11 mouse cellular contexts compared by ENCODE assay signal in genomic region chr11:73014831-73015344, GRCm38 (mm10). TPM values are rescaled to one million over a fixed set of nuclear protein-coding genes. Genes with fewer than 3 reads are reported as not detected.
DNase-seq lines count a peak whose midpoint lies in the region; ATAC-seq and TF ChIP-seq lines count a peak whose summit lies in the region.
"Had no signal": no experiment of that assay in that cellular context is flagged by ENCODE, and none has a peak within 500 bp of the region (broad histone marks: within the 10 kb centered on the region; RNA-seq: fewer than 3 reads in every experiment).

No protein-coding gene starts in this region.

- H3K27ac ChIP-seq in liver, adult 2 months (replicated peaks; ENCODE audit: insufficient read depth, low read depth, low read length), result no peak overlapping the region
- no peak overlapping the region for H3K27ac ChIP-seq in forebrain, embryonic 14.5 days (ENCODE audit: low read depth, low read length)

- ATAC-seq in forebrain, embryonic 14.5 days, result no peak
- ATAC-seq: midbrain, embryonic 16.5 days had no signal

- peaks cover 6% of the 10 kb centered on the region for H3K27me3 ChIP-seq in liver, adult 2 months (ENCODE audit: control insufficient read depth, insufficient read depth, low read length)
- peaks cover 8% of the 10 kb centered on the region for H3K27me3 ChIP-seq in forebrain, embryonic 14.5 days (replicated peaks; ENCODE audit: control insufficient read depth, insufficient read depth, low read length)

- H3K4me2 ChIP-seq in forebrain, embryonic 14.5 days (ENCODE audit: low read length), result no peak overlapping the region
- H3K4me2 ChIP-seq: heart, embryonic 12.5 days; liver, embryonic 11.5 days had no signal

- no peak for TF ChIP-seq POLR2A in liver, adult 2 months (IDR thresholded peaks at IDR 0.05; ENCODE audit: extremely low read depth, insufficient read depth, low read length)

- no peak overlapping the region for H3K4me3 ChIP-seq in liver, adult 2 months (ENCODE audit: insufficient read depth, low read depth, low read length)
- H3K4me3 ChIP-seq in forebrain, embryonic 14.5 days (ENCODE audit: low read depth, low read length), result no peak overlapping the region
- H3K4me3 ChIP-seq: heart, embryonic 12.5 days had no signal

- H3K36me3 ChIP-seq in liver, adult 2 months (ENCODE audit: control insufficient read depth, insufficient read depth, low read length), result no peaks in the 10 kb centered on the region
- no peaks in the 10 kb centered on the region for H3K36me3 ChIP-seq in forebrain, embryonic 14.5 days (ENCODE audit: control insufficient read depth, insufficient read depth, low read length)
- H3K36me3 ChIP-seq: heart, embryonic 12.5 days had no signal

- no peak overlapping the region for H3K9ac ChIP-seq in liver, adult 2 months (ENCODE audit: low read depth, low read length)
- H3K9ac ChIP-seq in forebrain, embryonic 14.5 days (ENCODE audit: low read length), result no peak overlapping the region
- H3K9ac ChIP-seq: heart, embryonic 12.5 days had no signal

- peak; percentile 59 for DNase-seq in adrenal gland, postnatal 14 days
- DNase-seq in adrenal gland, postnatal 25 days, result no peak
- DNase-seq in liver, adult 2 months (ENCODE audit: extremely low read depth, low read depth, low spot score), result peak; percentile 10
- DNase-seq in liver, result no peak
- peak; percentile 83 for DNase-seq in kidney, postnatal 36 days
- peak; percentile 66 to 71 for DNase-seq in thymus, adult 18-20 months
- no peak for DNase-seq in forebrain, embryonic 14.5 days (ENCODE audit: low spot score)
- no peak for DNase-seq in retina, embryonic 14.5 days (ENCODE audit: low spot score)

- no peaks in the 10 kb centered on the region for H3K9me3 ChIP-seq in forebrain, embryonic 14.5 days (replicated peaks; ENCODE audit: control insufficient read depth, low read length)
- H3K9me3 ChIP-seq: heart, embryonic 12.5 days had no signal

- H3K4me1 ChIP-seq in liver, adult 2 months (ENCODE audit: control insufficient read depth, insufficient read depth, low read length), result 0 out of 2 replicates have a peak, but pooled peaks cover 5% of the 10 kb centered on the region
- no peaks in the 10 kb centered on the region for H3K4me1 ChIP-seq in forebrain, embryonic 14.5 days (ENCODE audit: control insufficient read depth, insufficient read depth, low read length)

- TF ChIP-seq CTCF in liver, adult 2 months (IDR thresholded peaks at IDR 0.05; ENCODE audit: low read depth, low read length), result no peak

- H3K79me2 ChIP-seq in liver, adult 2 months (ENCODE audit: control insufficient read depth, insufficient read depth, low read length), result no peaks in the 10 kb centered on the region

- 79% methylated on average over 4 of the region's 4 CpGs for WGBS in liver, adult 2 months
- 74% methylated on average over 4 of the region's 4 CpGs for WGBS in forebrain, embryonic 14.5 days

RNA-seq across cellular contexts. Expression of gene Camkk1, which starts 3.9 kb away (rescaled TPM):
- total RNA-seq in adrenal gland, postnatal 14 days (2021), result 1.3 and 1.5 TPM in 2 replicates
- total RNA-seq in adrenal gland, postnatal 25 days (2021), result 2.6 and 3.1 TPM in 2 replicates
- 0.28 and 0.54 TPM in 2 replicates for total RNA-seq in liver, adult 2 months (2014; rRNA removed)
- 0.12 and 0.24 TPM in 2 replicates for polyA plus RNA-seq in liver, adult 2 months (2012; rRNA removed)
- 8.0 and 10.8 TPM in 2 replicates for polyA plus RNA-seq in forebrain, embryonic 14.5 days (2014; fragmentation: Nextera tagmentation; extraction: Ambion mirVana)

RNA-seq across cellular contexts. Expression of gene P2rx1, which starts 16.0 kb away (rescaled TPM):
- 0.98 and 1.2 TPM in 2 replicates for total RNA-seq in adrenal gland, postnatal 14 days (2021)
- total RNA-seq in adrenal gland, postnatal 25 days (2021), result 0.15 TPM in 1 of 2 replicates, not detected in the other
- 0.28 and 0.34 TPM in 2 replicates for total RNA-seq in liver, adult 2 months (2014; rRNA removed)
- polyA plus RNA-seq in liver, adult 2 months (2012; rRNA removed), result 0.11 and 0.12 TPM in 2 replicates
- 0.53 and 0.57 TPM in 2 replicates for polyA plus RNA-seq in forebrain, embryonic 14.5 days (2014; fragmentation: Nextera tagmentation; extraction: Ambion mirVana)

RNA-seq across cellular contexts. Expression of gene Ncbp3, which starts 32.7 kb away (rescaled TPM):
- 9.2 and 10.9 TPM in 2 replicates for total RNA-seq in adrenal gland, postnatal 14 days (2021)
- 10.8 and 15.1 TPM in 2 replicates for total RNA-seq in adrenal gland, postnatal 25 days (2021)
- total RNA-seq in liver, adult 2 months (2014; rRNA removed), result 3.7 and 3.8 TPM in 2 replicates
- polyA plus RNA-seq in liver, adult 2 months (2012; rRNA removed), result 1.3 TPM in 2 replicates
- 5.7 and 6.5 TPM in 2 replicates for polyA plus RNA-seq in forebrain, embryonic 14.5 days (2014; fragmentation: Nextera tagmentation; extraction: Ambion mirVana)

RNA-seq across cellular contexts. Expression of gene Atp2a3, which starts 53.9 kb away (rescaled TPM):
- 10.8 and 25.5 TPM in 2 replicates for total RNA-seq in adrenal gland, postnatal 14 days (2021)
- 5.4 and 6.3 TPM in 2 replicates for total RNA-seq in adrenal gland, postnatal 25 days (2021)
- 0.46 and 1.3 TPM in 2 replicates for total RNA-seq in liver, adult 2 months (2014; rRNA removed)
- polyA plus RNA-seq in liver, adult 2 months (2012; rRNA removed), result 1.8 and 2.8 TPM in 2 replicates
- 0.43 and 0.74 TPM in 2 replicates for polyA plus RNA-seq in forebrain, embryonic 14.5 days (2014; fragmentation: Nextera tagmentation; extraction: Ambion mirVana)

Comparison
In these comparisons a context has a peak if more than half of its experiments do, and no peak if none do; other contexts are left out.
1. DNase-seq: peak in adrenal gland, postnatal 14 days (single experiment), liver, adult 2 months (single experiment), kidney, postnatal 36 days (2 of 2) and thymus, adult 18-20 months (2 of 2); none in adrenal gland, postnatal 25 days (single experiment), liver (single experiment), forebrain, embryonic 14.5 days (single experiment) and retina, embryonic 14.5 days (single experiment).